Mouse (Mus musculus): ENCODE measurements at regions not wholly inside any gene's neighbourhood (a gene's known extent, or its start where the extent isn't known, plus 50 kb on each side); places are given as distances from the start of the nearest gene placed in this dataset.

DNA sequence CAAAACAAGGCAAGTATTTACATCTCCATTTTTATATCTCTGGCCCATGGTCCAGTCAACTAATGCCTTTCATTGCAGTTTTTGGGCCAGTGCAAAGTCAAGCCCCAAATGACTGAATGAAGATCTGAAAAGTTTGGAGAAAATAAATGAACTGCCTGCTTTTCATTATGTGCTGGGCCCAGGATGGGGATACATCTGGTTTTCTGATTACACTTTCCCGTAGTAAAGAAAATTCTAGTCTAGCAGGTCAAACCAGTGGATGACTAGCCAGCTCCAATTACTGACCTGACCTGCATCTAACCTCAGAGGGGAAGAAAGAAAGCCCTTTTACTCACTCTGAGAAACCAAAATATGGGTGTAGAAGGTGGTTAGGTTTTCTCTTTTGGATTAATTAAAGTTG lies 404.7 kb downstream of the Efnb2 start:
- no peak for TF ChIP-seq GATA1 (IDR thresholded peaks at IDR 0.05; ENCODE audit: borderline replicate concordance, low read length)
- TF ChIP-seq FLI1 (IDR thresholded peaks at IDR 0.05; ENCODE audit: low read length), result no peak
